Mouse (Mus musculus): Measurements from ENCODE around the gene Pou2f1. TPM values are rescaled to one million over a fixed set of nuclear protein-coding genes. Genes with fewer than 3 reads are reported as not detected.

Pou2f1 gene
- polyA plus RNA-seq, 1 experiment from 2014 or later, result 14.8 TPM

DNA sequence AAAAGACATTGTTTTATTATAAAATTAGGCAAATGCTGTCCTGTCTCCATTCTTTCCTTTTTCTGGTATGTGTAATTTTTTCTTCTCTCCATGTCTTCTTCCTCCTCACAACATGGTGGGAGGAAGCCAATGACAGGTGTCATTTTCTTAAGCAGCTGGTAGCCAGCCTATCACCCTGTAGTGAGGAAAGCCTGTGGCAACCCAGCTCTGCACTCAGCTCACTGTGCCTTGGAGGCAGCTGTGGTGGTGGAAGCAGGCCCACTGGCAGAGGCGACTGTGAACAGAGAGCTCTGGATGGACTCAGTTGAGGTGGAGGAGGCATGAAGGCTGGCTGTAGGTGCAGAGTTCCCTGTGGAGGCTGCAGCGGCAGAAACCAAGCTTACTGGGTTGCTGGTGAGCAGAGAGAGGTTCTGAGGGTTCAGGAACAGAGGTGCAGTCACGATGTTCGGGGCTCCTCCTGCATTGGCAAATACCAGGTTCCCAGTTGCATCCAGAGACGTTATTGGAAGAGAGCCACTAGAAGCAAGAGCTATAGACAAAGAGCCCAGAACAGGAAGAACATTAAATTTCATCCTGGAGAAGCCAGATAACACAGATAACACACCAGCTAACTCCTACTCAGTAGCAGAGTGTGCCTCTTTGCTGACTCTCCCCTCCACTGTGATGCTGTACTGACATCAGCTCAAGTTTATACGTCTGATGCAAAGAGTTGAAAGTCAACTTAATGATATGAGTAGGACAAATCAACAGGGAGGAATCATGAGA, 126.8 kb downstream of the Pou2f1 start:
- no peak for ATAC-seq
- WGBS, result 95% methylated on average over 6 of the region's 6 CpGs
- peaks cover 66% of the 10 kb centered on the region for H3K36me3 ChIP-seq (ENCODE audit: control insufficient read depth, insufficient read depth, low read length)

GRCm38 (mm10) chr1:165874645-165875044, 127.8 kb downstream of the Pou2f1 start:
- Histone ChIP-seq H3K4me2 (ENCODE audit: low read length) (no peak overlapping the region), H3K36me3 (ENCODE audit: control insufficient read depth, insufficient read depth, low read length) (peaks cover 58% of the 10 kb centered on the region)
- no peak for ATAC-seq

More for the DNA sequence above, 126.8 kb downstream of the Pou2f1 start:
- H3K27me3 ChIP-seq (replicated peaks; ENCODE audit: control insufficient read depth, insufficient read depth, low read length), result no peaks in the 10 kb centered on the region
- no peak overlapping the region for H3K27ac ChIP-seq (ENCODE audit: low read depth, low read length)
- H3K4me1 ChIP-seq (ENCODE audit: control insufficient read depth, insufficient read depth, low read length), result no peaks in the 10 kb centered on the region
- H3K9me3 ChIP-seq (replicated peaks; ENCODE audit: control insufficient read depth, low read length), result no peaks in the 10 kb centered on the region
- no peak for DNase-seq (ENCODE audit: low spot score)
- no peak overlapping the region for H3K4me2 ChIP-seq (ENCODE audit: low read length)
- H3K9ac ChIP-seq (ENCODE audit: low read length), result no peak overlapping the region
- H3K4me3 ChIP-seq (ENCODE audit: low read depth, low read length), result no peak overlapping the region

GRCm38 (mm10) chr1:165868659-165869058, 133.8 kb downstream of the Pou2f1 start:
- Histone ChIP-seq H3K4me2 (ENCODE audit: low read length) (no peak overlapping the region), H3K9me3 (replicated peaks; ENCODE audit: control insufficient read depth, low read length) (no peaks in the 10 kb centered on the region), H3K4me1 (ENCODE audit: control insufficient read depth, insufficient read depth, low read length) (no peaks in the 10 kb centered on the region), H3K9ac (ENCODE audit: low read length) (no peak overlapping the region), H3K4me3 (ENCODE audit: low read depth, low read length) (no peak overlapping the region), H3K27me3 (replicated peaks; ENCODE audit: control insufficient read depth, insufficient read depth, low read length) (no peaks in the 10 kb centered on the region), H3K27ac (ENCODE audit: low read depth, low read length) (no peak overlapping the region), H3K36me3 (ENCODE audit: control insufficient read depth, insufficient read depth, low read length) (peaks cover 40% of the 10 kb centered on the region)
- ATAC-seq (no peak), DNase-seq (ENCODE audit: low spot score) (no peak)
- 93% methylated on average over 8 of the region's 8 CpGs for WGBS

More at GRCm38 (mm10) chr1:165874645-165875044, 127.8 kb downstream of the Pou2f1 start:
- 36% methylated on average over 8 of the region's 8 CpGs for WGBS
- no peaks in the 10 kb centered on the region for H3K27me3 ChIP-seq (replicated peaks; ENCODE audit: control insufficient read depth, insufficient read depth, low read length)
- H3K4me3 ChIP-seq (ENCODE audit: low read depth, low read length), result no peak overlapping the region
- H3K9ac ChIP-seq (ENCODE audit: low read length), result no peak overlapping the region
- H3K27ac ChIP-seq (ENCODE audit: low read depth, low read length), result no peak overlapping the region
- no peaks in the 10 kb centered on the region for H3K4me1 ChIP-seq (ENCODE audit: control insufficient read depth, insufficient read depth, low read length)
- DNase-seq (ENCODE audit: low spot score), result no peak
- no peaks in the 10 kb centered on the region for H3K9me3 ChIP-seq (replicated peaks; ENCODE audit: control insufficient read depth, low read length)

- Histone ChIP-seq H3K36me3 (ENCODE audit: control insufficient read depth, insufficient read depth, low read length) (peaks cover 33% of the 10 kb centered on the region), H3K27me3 (replicated peaks; ENCODE audit: control insufficient read depth, insufficient read depth, low read length) (no peaks in the 10 kb centered on the region), H3K27ac (ENCODE audit: low read depth, low read length) (no peak overlapping the region), H3K4me1 (ENCODE audit: control insufficient read depth, insufficient read depth, low read length) (peaks cover 5% of the 10 kb centered on the region), H3K4me3 (ENCODE audit: low read depth, low read length) (no peak overlapping the region), H3K9ac (ENCODE audit: low read length) (no peak overlapping the region), H3K9me3 (replicated peaks; ENCODE audit: control insufficient read depth, low read length) (no peaks in the 10 kb centered on the region), H3K4me2 (ENCODE audit: low read length) (no peak overlapping the region)
- ATAC-seq (no peak), DNase-seq (ENCODE audit: low spot score) (no peak)
- 62% methylated on average over 5 of the region's 5 CpGs for WGBS
Measured at GRCm38 (mm10) chr1:165866630-165867280, 135.7 kb downstream of the Pou2f1 start.

DNA sequence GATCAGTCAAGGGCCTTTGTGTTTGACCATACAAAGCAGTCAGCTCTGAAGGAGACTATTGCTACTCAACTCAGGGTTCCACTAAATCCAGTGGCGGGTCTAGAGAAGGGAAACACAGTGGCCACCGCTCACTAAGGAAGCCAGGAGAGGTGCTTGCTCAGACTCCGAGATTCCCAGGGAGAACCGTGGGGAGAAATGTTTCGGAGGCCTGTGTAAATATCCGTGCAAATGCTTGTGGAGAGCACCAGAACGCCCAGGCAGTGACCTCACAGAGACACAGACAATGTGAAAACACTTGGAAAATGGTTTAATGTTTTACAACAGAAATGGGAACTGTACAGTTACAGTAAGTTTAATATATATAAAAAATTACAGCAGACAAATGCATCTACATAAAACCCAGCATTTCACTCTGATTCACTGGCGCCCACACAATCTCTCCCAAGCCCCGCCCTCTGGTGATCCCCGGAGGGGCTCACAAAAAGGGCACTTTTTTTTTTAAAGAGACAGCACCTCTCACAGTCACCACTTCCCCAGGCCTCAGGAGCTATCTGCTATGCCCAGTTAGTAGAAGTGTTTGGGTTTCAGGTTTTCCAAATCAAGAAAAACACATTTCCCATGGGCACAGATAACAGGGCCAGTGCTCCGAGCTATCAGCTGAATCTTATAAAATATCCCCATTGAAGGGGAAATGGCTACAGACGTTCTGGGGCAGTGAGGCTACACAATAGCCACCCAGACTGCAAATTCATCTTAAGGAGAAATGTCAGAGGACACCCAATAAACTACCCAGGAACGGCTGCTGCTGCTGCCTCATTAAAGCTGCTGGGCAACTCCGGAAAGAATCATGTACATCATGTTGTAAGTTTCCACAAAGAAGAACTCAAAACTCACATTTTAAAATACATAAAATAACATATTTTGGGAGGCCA, 137.3 kb downstream of the Pou2f1 start:
- no peak overlapping the region for H3K9ac ChIP-seq (ENCODE audit: low read length)
- peaks cover 30% of the 10 kb centered on the region for H3K36me3 ChIP-seq (ENCODE audit: control insufficient read depth, insufficient read depth, low read length)
- 61% methylated on average over 14 of the region's 14 CpGs for WGBS
- peaks cover 5% of the 10 kb centered on the region for H3K4me1 ChIP-seq (ENCODE audit: control insufficient read depth, insufficient read depth, low read length)
- H3K4me3 ChIP-seq (ENCODE audit: low read depth, low read length), result no peak overlapping the region
- no peaks in the 10 kb centered on the region for H3K9me3 ChIP-seq (replicated peaks; ENCODE audit: control insufficient read depth, low read length)
- ATAC-seq (no peak), DNase-seq (ENCODE audit: low spot score) (peak; percentile 24)
- H3K27ac ChIP-seq (ENCODE audit: low read depth, low read length), result no peak overlapping the region
- H3K4me2 ChIP-seq (ENCODE audit: low read length), result no peak overlapping the region
- H3K27me3 ChIP-seq (replicated peaks; ENCODE audit: control insufficient read depth, insufficient read depth, low read length), result no peaks in the 10 kb centered on the region

DNA sequence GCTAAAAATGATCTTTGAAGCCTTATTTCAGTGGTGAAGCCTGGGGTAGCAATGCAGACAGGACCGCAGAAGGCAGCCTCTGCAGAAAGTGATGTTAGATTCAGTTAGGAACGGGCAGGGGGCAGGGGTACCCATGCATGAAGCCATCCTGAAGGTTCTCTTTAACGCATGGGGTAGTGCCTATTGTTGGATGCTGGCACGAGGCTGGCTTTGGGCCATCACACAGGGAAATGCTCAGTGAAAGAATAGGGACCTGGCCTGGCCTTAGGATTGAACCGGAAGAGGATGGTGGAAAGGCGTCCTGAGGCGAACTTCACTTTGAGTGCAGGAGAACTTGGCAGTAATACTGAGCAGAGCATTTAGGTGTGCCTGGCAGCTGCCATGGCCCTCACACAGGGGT, 140.4 kb downstream of the Pou2f1 start:
- DNase-seq (ENCODE audit: low spot score) (no peak), ATAC-seq (peak; percentile 44)
- Histone ChIP-seq H3K36me3 (ENCODE audit: control insufficient read depth, insufficient read depth, low read length) (peaks cover 14% of the 10 kb centered on the region; the same call in 1 of the 2 replicates), H3K4me1 (ENCODE audit: control insufficient read depth, insufficient read depth, low read length) (peaks cover 5% of the 10 kb centered on the region), H3K4me3 (ENCODE audit: low read depth, low read length) (no peak overlapping the region), H3K9me3 (replicated peaks; ENCODE audit: control insufficient read depth, low read length) (no peaks in the 10 kb centered on the region), H3K27ac (ENCODE audit: low read depth, low read length) (peak overlapping the region; percentile 33; the same call in 1 of the 2 replicates), H3K27me3 (replicated peaks; ENCODE audit: control insufficient read depth, insufficient read depth, low read length) (no peaks in the 10 kb centered on the region), H3K9ac (ENCODE audit: low read length) (no peak overlapping the region), H3K4me2 (ENCODE audit: low read length) (no peak overlapping the region)
- WGBS, result 30% methylated on average over 7 of the region's 7 CpGs

DNA sequence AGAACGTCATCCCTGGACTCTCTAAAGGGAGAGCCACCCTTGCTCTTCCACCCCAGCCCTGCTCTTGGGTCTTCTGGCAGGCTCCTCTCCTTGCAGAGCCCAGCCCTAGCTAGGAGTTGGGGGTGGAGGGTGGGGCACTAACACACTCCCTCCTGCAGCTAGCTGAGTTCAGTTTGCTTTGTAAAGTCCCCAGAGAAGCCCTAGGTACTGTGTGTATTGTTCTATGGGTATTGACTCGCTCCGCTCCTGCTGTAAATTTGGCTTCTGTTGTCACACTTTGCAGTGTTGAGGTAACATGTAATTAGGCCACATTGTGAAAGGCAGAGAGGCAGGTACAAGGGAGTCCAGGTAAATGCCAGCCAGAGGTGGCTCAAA, 141.3 kb downstream of the Pou2f1 start:
- Histone ChIP-seq H3K36me3 (ENCODE audit: control insufficient read depth, insufficient read depth, low read length) (peaks cover 9% of the 10 kb centered on the region; the same call in 1 of the 2 replicates), H3K9me3 (replicated peaks; ENCODE audit: control insufficient read depth, low read length) (no peaks in the 10 kb centered on the region), H3K27me3 (replicated peaks; ENCODE audit: control insufficient read depth, insufficient read depth, low read length) (no peaks in the 10 kb centered on the region), H3K4me1 (ENCODE audit: control insufficient read depth, insufficient read depth, low read length) (peaks cover 5% of the 10 kb centered on the region), H3K9ac (ENCODE audit: low read length) (no peak overlapping the region), H3K4me2 (ENCODE audit: low read length) (no peak overlapping the region), H3K27ac (ENCODE audit: low read depth, low read length) (no peak overlapping the region), H3K4me3 (ENCODE audit: low read depth, low read length) (no peak overlapping the region)
- DNase-seq (ENCODE audit: low spot score) (no peak), ATAC-seq (no peak)
- WGBS, result 68% methylated on average over 3 of the region's 3 CpGs

GRCm38 (mm10) chr1:165860373-165861234, 141.9 kb downstream of the Pou2f1 start:
- no peak overlapping the region for H3K4me2 ChIP-seq (ENCODE audit: low read length)
- ATAC-seq (no peak), DNase-seq (ENCODE audit: low spot score) (no peak)
- H3K9me3 ChIP-seq (replicated peaks; ENCODE audit: control insufficient read depth, low read length), result no peaks in the 10 kb centered on the region
- WGBS, result 79% methylated on average over 9 of the region's 9 CpGs
- peaks cover 5% of the 10 kb centered on the region for H3K4me1 ChIP-seq (ENCODE audit: control insufficient read depth, insufficient read depth, low read length)
- H3K9ac ChIP-seq (ENCODE audit: low read length), result no peak overlapping the region
- peaks cover 9% of the 10 kb centered on the region; the same call in 1 of the 2 replicates for H3K36me3 ChIP-seq (ENCODE audit: control insufficient read depth, insufficient read depth, low read length)
- H3K27me3 ChIP-seq (replicated peaks; ENCODE audit: control insufficient read depth, insufficient read depth, low read length), result no peaks in the 10 kb centered on the region
- H3K4me3 ChIP-seq (ENCODE audit: low read depth, low read length), result no peak overlapping the region
- no peak overlapping the region for H3K27ac ChIP-seq (ENCODE audit: low read depth, low read length)
